Mouse (Mus musculus): ENCODE results near the gene Catsperg1. TPM values are rescaled to one million over a fixed set of nuclear protein-coding genes. Genes with fewer than 3 reads are reported as not detected.
"Not testable (repeated sequence)": the region's sequence is repeated elsewhere in the genome, so short reads cannot be mapped to it uniquely, and the experiment has no call there.

Gene Catsperg1
- total RNA-seq, 2 experiments from 2014 or later = 1.8 TPM

DNA sequence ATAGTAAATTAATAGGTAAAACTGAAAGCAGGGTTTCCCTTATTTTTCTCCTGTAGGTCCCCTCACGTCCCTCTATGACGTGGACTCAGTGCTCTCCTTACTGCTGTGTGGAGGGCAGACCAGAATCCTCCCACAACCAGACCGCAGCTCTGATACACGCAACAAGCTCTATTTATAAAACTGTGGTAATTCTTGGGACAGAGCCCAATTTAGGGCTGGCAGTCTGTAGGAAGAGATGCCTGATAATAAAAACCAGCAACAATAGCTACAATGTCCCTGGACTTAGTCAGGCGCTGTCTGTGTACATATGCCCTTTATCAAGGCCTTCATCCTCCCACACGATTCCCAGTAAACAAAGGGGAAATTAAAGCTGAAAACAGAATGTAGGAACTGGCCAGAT lies 19.9 kb upstream of the Catsperg1 start:
- intact Hi-C loops (cut with DNase I) = loop anchor here (5.0 kb wide), 1 partner anchor 51 kb away; the partner anchor contains the start of gene Psmd8
- no peak for DNase-seq (ENCODE audit: extremely low spot score in 1 of 2, low spot score in 2 of 2)

DNA sequence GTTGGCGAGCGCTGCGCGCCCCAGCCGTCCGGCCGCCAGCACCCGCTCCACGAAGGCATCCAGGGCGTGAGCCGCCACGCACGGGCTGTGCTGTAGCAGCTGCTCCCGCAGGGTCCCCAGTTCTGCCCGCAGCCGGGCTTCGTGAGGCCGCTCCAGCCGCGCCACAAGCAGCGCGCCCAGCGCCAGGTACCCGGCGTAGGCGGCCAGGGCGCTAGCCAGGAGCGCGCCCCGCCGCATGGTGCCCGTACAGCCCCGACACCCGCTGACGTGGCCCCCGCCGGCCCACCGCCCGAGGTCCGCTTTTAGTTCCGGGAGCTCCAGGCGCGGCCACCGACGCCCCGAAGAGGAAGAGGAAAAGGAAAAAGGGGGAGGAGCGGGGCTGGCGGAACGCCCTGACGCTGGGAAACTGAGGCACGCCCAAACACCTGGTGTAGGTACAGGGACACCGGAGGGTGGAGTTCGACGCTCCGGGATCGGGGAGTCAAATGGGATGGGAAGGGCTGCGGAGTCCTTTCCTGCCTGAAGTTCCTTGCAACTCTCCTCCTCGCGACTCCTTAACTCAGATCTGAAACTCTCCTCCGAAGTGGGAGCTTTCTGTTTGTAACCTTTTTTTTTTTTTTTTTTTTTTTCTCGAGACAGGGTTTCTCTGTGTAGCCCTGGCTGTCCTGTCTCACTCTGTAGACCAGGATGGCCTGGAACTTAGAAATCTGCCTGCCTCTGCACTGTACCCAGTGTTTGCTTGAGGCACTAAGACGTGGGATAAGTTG lies 18.6 kb upstream of the Catsperg1 start, which contains the start of gene Kcnk6:
Gene Kcnk6, minus strand, starts transcription at position 269 of the 767 bp plus-strand sequence.
- peak in 1 of 2 experiments; percentile 69 for DNase-seq (ENCODE audit: extremely low spot score in 1 of 2, low spot score in 2 of 2)

DNA sequence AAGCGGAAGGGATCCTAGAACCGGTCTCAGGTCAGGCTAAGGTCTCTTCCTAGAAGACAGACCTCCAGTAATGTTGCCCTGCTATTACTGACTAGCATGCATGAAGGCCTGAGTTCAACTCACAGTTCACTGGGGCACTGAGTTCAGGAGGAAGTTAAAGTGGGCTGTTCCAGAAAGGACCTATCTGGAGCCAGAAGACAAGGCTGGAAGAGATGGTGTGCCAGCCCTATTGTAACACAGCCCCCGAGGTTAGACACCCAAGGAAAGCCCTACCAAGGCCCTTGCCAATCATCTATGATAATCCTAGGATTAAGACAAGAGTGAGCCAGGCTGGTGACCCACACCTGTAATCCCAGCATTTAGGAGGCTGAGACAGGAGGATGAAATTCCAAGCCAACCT lies 17.7 kb upstream of the Catsperg1 start:
- intact Hi-C loops (cut with DNase I) = loop anchor here (5.0 kb wide), 1 partner anchor 49 kb away; the partner anchor contains the start of gene Psmd8
- no peak for DNase-seq (ENCODE audit: extremely low spot score in 1 of 2, low spot score in 2 of 2)

More for the DNA sequence above, 18.6 kb upstream of the Catsperg1 start, which contains the start of gene Kcnk6:
- intact Hi-C loops (cut with DNase I) = loop anchor here (5.0 kb wide), 1 partner anchor 50 kb away; the partner anchor contains the start of gene Psmd8

DNA sequence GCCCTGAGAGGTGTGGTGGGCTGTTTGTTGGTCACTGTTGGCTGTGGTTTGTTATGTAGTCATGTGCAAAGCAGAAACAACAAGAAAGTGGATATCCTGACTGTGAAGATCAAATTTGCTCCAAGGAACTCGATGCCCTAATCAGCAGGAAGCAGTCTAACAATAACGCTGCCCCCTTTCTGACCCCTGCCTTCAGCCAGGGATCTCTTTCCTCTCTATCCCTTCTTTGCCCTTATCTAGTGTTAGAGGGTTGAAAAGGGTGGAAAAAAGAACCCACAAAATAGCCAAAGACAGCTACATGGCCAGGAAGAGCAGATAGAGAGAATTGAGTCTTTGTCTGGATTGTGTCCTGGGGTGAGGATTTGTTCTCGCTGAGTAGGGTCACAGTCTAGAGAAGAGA lies 16.7 kb upstream of the Catsperg1 start:
- intact Hi-C loops (cut with DNase I) = loop anchor here (5.0 kb wide), 1 partner anchor 48 kb away; the partner anchor contains the start of gene Psmd8
- no peak for DNase-seq (ENCODE audit: extremely low spot score in 1 of 2, low spot score in 2 of 2)

DNA sequence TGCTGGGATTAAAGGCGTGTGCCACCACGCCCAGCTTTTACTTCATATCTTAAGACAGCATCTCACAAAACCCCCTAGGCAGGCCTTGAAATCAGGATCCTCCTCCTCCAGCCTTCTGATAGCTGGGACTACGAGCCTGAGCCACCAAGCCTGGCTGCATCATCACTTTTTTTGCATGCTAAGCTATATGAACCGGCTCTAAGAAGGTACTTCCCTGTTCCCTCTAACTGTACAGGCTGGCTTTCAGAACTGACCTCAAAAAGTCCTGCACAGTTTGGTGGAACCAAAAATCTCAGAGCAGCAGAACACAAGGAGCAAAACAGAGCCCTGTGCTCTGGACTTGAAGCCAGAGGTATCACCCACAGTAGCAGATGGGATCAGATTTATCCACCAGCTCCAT lies 14.4 kb upstream of the Catsperg1 start:
- intact Hi-C loops (cut with DNase I) = no loop called here

DNA sequence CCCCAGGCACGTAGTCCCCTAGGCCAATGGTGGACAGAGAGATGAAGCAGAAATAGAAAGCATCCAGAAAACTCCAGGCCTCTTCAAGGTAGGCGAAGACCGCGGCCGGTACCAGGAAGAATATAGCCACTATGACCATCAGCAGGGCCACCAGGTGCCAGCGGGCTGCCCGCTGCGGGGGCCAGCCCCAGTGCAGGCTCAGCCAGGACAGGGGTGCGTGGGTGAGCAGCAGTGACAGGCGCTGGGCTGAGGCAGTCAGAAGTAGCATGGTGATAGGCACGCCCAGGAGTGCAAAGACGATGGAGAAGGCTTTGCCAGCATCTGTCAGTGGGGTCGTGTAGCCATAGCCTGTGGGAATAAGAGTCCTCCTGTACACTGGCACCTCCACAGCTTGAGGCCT lies 11.7 kb upstream of the Catsperg1 start:
- no peak for DNase-seq (ENCODE audit: extremely low spot score in 1 of 2, low spot score in 2 of 2)
- intact Hi-C loops (cut with DNase I) = no loop called here

More for the DNA sequence above, 14.4 kb upstream of the Catsperg1 start:
- no peak for DNase-seq (ENCODE audit: extremely low spot score in 1 of 2, low spot score in 2 of 2)

DNA sequence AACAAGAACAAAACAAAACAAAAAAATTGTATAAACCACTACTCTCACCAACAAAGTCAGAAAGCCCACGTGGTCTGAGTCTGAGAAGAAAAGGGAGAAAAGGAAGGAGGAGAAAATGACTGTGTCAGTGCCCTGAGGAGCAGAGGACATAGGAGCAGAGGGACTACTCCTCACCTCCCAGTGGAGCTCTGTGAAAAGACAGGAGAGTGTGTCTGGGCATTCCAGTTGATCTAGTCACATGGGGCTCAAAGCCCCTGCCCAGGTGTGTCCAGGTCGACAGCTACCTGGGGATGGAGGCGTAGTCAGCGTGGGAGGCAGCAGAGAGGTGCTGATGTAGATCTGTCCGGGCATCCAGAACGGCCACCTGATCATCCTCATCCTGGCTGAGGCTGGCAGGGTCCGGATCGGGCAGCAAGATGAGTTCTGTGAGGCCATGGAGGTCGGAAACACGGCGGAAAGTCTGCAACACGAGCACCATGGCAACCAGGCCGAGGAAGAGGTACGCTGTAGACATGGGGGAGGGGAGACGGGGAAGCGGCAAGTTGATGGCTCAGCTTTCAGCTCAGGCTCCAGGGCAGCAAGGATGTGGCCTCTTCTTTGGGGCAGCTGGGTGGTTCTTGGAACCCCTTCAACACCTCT lies 11.0 kb upstream of the Catsperg1 start:
- DNase-seq (ENCODE audit: extremely low spot score in 1 of 2, low spot score in 2 of 2) = peak in 1 of 2 experiments; percentile 50
- intact Hi-C loops (cut with DNase I) = no loop called here

DNA sequence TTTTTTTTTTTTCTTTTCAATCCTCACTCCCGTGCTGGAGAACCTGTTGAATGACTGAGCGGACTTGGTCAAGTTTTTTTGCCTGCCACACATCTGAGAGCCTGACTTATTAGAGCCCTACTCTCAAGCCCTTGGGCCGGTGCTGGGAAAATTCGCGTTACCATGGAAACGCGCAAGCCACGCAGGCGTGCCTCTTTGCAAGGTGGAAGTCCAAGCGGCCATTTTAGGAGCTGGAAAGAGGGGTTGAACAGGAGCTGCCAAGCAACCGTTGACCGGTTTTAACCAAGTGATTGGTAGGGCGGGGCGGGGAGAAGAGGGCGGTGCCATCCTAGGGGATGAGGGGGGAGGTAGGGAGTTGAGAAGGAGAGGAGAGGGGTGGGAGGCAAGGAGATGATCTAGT lies 1.0 kb upstream of the Catsperg1 start:
- DNase-seq (ENCODE audit: extremely low spot score in 1 of 2, low spot score in 2 of 2) = no peak
- intact Hi-C loops (cut with DNase I) = no loop called here

DNA sequence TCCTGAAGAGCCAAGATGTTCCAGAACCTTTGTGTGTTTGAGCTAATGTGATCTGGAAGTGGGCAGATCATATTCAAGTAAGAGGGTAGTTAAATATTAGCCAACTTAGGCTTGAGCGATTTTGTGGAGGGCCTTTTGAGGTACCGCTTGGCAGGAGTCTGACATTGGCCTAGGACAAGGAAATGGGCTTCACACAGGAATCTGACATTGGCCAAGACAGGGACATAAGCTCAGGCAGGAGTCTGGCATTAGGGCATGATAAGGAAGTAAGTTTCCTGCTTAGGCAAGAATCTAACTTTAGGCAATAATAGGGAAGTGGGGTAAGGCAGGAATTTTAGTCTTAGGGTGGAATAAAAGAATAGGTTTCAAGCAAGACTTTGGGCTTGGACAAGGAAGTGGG lies 401 bp upstream of the Catsperg1 start:
- no peak for DNase-seq (ENCODE audit: extremely low spot score in 1 of 2, low spot score in 2 of 2)
- intact Hi-C loops (cut with DNase I) = no loop called here

DNA sequence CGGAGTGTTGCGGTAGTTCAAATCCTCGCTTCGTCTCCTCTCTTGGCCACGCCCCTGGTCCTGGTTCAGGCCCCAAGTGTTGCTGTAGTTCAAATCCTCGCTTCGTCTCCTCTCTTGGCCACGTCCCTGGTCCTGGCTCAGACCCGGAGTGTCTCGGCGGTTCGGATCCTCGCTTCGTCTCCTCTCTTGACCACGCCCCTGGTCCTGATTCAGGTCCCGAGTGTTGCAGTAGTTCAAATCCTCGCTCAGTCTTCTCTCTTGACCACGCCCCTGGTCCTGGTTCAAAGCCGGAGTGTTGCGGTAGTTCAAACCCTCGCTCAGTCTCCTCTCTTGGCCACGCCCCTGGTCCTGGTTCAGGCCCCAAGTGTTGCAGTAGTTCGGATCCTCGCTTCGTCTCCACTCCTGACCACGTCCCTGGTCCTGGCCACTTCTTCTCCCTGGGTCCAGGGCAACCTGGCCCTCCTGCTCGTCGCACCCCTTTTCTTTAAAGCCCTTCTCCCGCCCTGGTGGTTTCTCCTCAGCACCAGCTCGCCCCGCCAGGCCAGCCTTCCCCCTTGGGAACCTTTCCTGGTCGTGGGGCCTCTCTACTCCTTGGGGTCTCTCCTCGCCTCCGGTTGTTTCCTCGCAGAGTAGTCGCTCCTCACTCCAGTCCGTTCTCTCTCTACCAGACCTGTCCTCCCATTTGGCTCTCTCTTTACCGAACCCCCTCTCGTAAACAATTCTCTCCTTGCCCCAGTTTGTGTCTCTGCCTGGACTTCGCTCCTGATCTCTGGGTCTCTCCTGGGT lies 867 bp downstream of the Catsperg1 start:
- DNase-seq (ENCODE audit: extremely low spot score in 1 of 2, low spot score in 2 of 2); intact Hi-C loops (cut with DNase I): not testable (repeated sequence)

DNA sequence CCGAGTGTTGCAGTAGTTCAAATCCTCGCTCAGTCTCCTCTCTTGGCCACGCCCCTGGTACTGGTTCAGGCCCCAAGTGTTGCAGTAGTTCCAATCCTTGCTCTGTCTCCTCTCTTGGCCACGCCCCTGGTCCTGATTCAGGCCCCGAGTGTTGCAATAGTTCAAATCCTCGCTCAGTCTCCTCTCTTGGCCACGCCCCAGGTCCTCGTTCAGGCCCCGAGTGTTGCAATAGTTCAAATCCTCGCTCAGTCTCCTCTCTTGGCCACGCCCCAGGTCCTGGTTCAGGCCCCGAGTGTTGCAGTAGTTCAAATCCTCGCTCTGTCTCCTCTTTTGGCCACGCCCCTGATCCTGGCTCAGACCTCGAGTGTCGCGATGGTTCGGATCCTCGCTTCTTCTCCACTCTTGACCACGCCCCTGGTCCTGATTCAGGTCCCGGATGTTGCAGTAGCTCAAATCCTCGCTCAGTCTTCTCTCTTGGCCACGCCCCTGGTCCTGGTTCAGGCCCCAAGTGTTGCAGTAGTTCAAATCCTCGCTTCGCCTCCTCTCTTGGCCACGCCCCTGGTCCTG lies 1.6 kb downstream of the Catsperg1 start:
- DNase-seq (ENCODE audit: extremely low spot score in 1 of 2, low spot score in 2 of 2) = peak in 1 of 2 experiments; percentile 55
- intact Hi-C loops (cut with DNase I) = no loop called here

DNA sequence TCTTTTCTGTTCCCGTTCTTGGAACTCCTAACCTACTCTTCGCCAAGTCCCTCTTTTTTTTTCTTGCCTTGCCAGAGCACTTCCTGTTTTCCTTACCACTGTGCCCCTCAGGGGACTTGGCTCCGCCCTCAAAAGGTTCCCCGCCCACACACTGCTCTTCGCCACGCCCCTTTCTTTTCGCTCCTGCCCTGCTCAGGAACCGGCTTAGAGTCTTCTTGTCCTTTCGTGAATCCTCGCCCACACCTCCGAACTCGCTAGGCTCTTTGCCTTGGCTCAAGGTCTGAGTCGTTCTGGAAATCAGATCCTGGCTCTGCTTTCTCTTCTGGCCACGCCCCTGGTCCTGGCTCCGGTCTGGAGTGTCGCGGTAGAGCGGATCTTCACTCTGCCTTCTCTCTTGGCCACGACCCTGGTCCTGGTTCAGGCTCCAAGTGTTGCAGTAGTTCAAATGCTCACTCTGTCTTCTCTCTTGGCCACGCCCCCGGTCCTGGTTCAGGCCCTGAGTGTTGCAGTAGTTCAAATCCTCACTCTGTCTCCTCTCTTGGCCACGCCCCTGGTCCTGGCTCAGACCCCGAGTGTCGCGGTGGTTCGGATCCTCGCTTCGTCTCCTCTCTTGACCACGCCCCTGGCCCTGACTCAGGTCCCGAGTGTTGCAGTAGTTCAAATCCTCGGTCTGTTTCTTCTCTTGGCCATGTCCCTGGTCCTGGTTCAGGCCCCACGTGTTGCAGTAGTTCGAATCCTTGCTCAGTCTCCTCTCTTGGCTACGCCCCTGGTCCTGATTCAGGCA lies 2.2 kb downstream of the Catsperg1 start:
- intact Hi-C loops (cut with DNase I) = no loop called here
- DNase-seq (ENCODE audit: extremely low spot score in 1 of 2, low spot score in 2 of 2) = peak; percentile 63 to 85

DNA sequence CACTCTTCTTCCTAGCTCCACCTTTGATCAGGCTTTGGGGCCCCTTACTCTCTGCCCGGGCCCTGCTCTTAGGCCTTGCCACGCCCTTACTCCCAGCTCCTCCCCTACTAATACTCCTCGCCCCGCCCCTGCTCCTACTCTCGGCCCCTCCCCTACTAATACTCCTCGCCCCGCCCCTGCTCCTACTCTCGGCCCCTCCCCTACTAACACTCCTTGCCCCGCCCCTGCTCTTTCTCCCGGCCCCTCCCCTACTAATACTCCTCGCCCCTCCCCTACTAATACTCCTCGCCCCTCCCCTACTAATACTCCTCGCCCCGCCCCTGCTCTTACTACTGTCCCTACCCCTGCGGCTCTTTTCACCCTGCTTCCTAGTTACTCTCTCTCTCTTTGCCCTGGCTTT lies 2.8 kb downstream of the Catsperg1 start:
- intact Hi-C loops (cut with DNase I) = not testable (repeated sequence)
- peak in 1 of 2 experiments; percentile 54 for DNase-seq (ENCODE audit: extremely low spot score in 1 of 2, low spot score in 2 of 2)

DNA sequence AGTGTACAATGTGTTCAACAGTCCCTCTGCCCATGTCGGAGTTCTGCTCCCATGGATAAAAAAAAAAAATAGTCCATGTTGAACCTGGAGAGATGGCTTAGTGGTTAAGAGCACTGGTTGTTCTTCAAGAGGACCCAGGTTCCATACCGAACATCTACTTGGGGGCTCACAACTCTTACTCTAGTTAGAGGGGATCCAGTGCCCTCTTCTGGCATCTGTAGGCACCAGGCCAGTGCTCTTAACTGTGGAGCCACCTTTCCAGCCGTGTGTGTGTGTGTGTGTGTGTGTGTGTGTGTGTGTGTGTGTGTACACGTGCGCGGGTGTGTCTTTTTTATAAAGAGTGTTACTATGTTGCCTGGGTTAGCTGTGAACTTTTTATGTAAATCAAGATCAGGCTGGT lies 11.3 kb downstream of the Catsperg1 start:
- intact Hi-C loops (cut with DNase I) = loop anchor here (10.0 kb wide), 1 partner anchor 512 kb away; no protein-coding TSS in a partner anchor
- no peak for DNase-seq (ENCODE audit: extremely low spot score in 1 of 2, low spot score in 2 of 2)

DNA sequence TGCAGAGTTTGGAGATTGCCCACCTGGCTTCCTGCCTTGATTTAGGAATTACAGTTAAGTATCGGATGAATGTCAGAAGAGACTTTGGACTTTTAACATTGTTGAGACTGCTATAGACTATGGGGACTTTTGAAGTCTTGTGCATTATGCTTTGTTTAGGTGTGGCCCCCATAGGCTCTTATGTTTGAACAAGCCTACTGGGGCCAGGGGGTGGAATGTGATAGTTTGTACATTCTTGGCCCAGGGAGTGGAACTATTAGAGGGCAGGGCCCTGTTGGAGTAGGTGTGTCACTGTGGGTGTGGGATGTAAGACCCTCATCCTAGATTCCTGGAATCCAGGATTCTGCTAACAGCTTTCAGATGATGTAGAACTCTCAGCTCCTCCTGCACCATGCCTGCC lies 19.6 kb downstream of the Catsperg1 start:
- DNase-seq (ENCODE audit: extremely low spot score in 1 of 2, low spot score in 2 of 2); intact Hi-C loops (cut with DNase I): not testable (repeated sequence)

DNA sequence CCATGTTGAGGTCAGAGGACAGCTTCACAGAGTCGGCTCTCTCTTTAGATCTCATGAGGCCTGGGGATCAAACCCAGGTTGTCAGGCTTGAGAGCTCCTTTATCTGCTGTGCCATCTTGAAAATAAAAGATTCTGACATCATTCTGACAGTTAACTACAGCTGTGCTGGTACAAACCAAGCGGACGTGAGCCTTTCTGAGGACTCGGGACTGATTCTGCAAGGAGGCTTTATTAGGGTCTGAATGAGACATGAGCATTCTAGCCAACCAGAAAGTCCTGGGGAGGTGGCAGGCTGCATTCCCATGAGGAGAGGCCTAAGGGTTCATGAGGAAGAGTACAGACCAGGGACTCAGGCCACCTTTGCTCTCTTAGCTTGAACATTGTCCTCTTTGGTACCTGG lies 32.5 kb downstream of the Catsperg1 start:
- DNase-seq (ENCODE audit: extremely low spot score in 1 of 2, low spot score in 2 of 2) = not testable (repeated sequence)
- intact Hi-C loops (cut with DNase I) = loop anchor here (5.0 kb wide), 1 partner anchor 51 kb away; the partner anchor contains the start of gene Kcnk6

DNA sequence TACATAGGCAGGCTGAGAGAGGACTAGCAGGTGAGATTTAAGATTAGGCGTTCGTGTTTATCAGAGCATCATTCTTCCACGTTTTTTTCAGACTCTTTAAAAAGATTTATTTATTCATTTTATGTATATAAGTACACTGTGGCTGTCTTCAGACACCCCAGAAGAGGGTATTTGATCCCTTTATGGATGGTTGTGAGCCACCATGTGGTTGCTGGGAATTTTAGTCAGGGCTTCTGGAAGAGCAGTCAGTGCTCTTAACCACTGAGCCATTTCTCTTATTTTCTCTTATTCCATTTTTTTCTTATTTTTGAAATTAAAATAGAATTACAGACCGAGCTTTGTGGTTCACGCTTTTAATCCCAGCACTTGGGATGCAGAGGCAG lies 33.0 kb downstream of the Catsperg1 start:
- no peak for DNase-seq (ENCODE audit: extremely low spot score in 1 of 2, low spot score in 2 of 2)
- intact Hi-C loops (cut with DNase I) = loop anchor here (5.0 kb wide), 1 partner anchor 51 kb away; the partner anchor contains the start of gene Kcnk6
